Mouse (Mus musculus): ENCODE data around the gene Veph1.

DNA sequence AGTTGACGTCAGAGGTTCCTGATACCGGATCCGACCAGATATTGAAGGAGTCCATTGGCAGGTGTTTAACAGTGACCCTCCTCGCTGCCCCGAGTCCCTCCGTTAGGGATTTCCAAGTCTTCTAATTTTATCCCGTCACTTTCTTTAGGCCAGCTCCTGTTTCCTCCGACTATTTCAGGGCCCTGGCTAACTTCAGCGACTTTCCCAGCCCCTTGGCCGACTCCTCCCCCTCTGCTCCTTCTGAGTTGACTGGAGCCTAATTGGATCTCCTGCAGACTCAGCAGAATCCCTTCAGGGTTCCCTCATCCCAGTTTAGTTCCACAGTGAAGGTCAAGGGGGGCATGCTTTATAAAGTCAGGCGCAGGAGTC is 75.4 kb downstream of the Veph1 start:
- TF ChIP-seq CTCF (IDR thresholded peaks at IDR 0.05; ENCODE audit: extremely low read depth, insufficient read depth, insufficient read length, insufficient replicate concordance) (no peak), POLR2A (IDR thresholded peaks at IDR 0.05; ENCODE audit: low read depth, low read length) (no peak)

Data from spleen, adult 2 months (tissue).